Mouse (Mus musculus) left cerebral cortex, postnatal 14 days (tissue): ENCODE results near the gene Lpo. TPM values are rescaled to one million over a fixed set of nuclear protein-coding genes. Genes with fewer than 3 reads are reported as not detected.
A peak's percentile ranks its signal among the peaks of the same experiment; 100 is the strongest.

Source experiments
- DNase-seq, 2 experiments: peaks; one replicate each; pipeline ENCODE4 v3.0.0; 2021 to 2022; ENCODE audit warnings: low spot score in 2 of 2, mixed read lengths in 1 of 2
- intact Hi-C: fragments of 180-260 bp; cut with DNase I; formaldehyde crosslinking; loops from one replicate; pipeline ENCODE4 v1.15.1; 2025
- microRNA-seq, 2 experiments: library from miRNA; unstranded; fragments of <30 nt; microRNA quantifications; one replicate each; pipeline ENCODE4 v1.2.0; 2022
- total RNA-seq, 2 experiments: library from RNA; stranded (reverse); gene quantifications; 2 replicates each; pipeline ENCODE4 v1.2.3; 2021

The Lpo gene
- total RNA-seq, 2 experiments from 2014 or later, result 0.36 to 0.68 TPM

GRCm38 (mm10) chr11:87761181-87761721 lies 66.8 kb downstream of the Lpo start:
- intact Hi-C loops, result loop anchor here (5.0 kb wide), 1 partner anchor 164 kb away; no protein-coding TSS in a partner anchor
- DNase-seq, result no peak

- intact Hi-C loops, result loop anchor here (5.0 kb wide), 1 partner anchor 163 kb away; no protein-coding TSS in a partner anchor
- peak; percentile 81 to 87 for DNase-seq
Observed at GRCm38 (mm10) chr11:87760301-87761081, 67.6 kb downstream of the Lpo start, which contains the start of gene Tspoap1. Tspoap1 (plus strand) TSS chr11:87760541.

GRCm38 (mm10) chr11:87759609-87760005 lies 68.5 kb downstream of the Lpo start:
- peak; percentile 41 to 86 for DNase-seq
- intact Hi-C loops, result loop anchor here (5.0 kb wide), 1 partner anchor 162 kb away; no protein-coding TSS in a partner anchor

GRCm38 (mm10) chr11:87758957-87759608 lies 69.0 kb downstream of the Lpo start:
- DNase-seq, result no peak
- intact Hi-C loops, result no loop called here

GRCm38 (mm10) chr11:87758161-87758911 lies 69.8 kb downstream of the Lpo start:
- intact Hi-C loops, result no loop called here

GRCm38 (mm10) chr11:87757001-87757954 lies 70.8 kb downstream of the Lpo start:
- intact Hi-C loops, result no loop called here
- no peak for DNase-seq

More at GRCm38 (mm10) chr11:87758161-87758911, 69.8 kb downstream of the Lpo start:
- no peak for DNase-seq

Small RNA genes lying within 50 kb of the gene (microRNA-seq; reads per million reads assigned to microRNA genes)
- gene Mir142, result 0 reads per million in 2 experiments
- 0 reads per million in 2 experiments for gene Mir142b

Other genes with a start within 250 kb of the Lpo start
- gene Mtmr4, start 236.1 kb downstream of the Lpo start, total RNA-seq, result 10 to 100 TPM; 83.5 to 86.6 TPM
- under 1 TPM; 0.46 to 0.66 TPM for gene Hsf5, start 211.1 kb downstream of the Lpo start, total RNA-seq
- gene Rnf43, start 165.6 kb downstream of the Lpo start, total RNA-seq, result 1 to 10 TPM; 2.6 to 4.1 TPM
- 10 to 100 TPM; 60.6 to 67.6 TPM for gene Supt4a, start 90.7 kb downstream of the Lpo start, total RNA-seq
- gene Tspoap1, start 67.7 kb downstream of the Lpo start, total RNA-seq, result 100 to 1,000 TPM; 154 to 162 TPM
- not detected for gene Mpo, start 34.7 kb downstream of the Lpo start, total RNA-seq
- gene Mks1, start 24.9 kb upstream of the Lpo start, total RNA-seq, result 1 to 10 TPM; 5.3 to 5.6 TPM
- gene Epx, start 47.2 kb upstream of the Lpo start, total RNA-seq, result under 1 TPM; 0.13 to 0.55 TPM
- gene Olfr462, start 64.0 kb upstream of the Lpo start, total RNA-seq, result not detected
- not detected for gene Olfr463, start 69.1 kb upstream of the Lpo start, total RNA-seq
- gene Olfr464, start 92.7 kb upstream of the Lpo start, total RNA-seq, result 1 to 10 TPM in 1 of 2 experiments, under 1 TPM in 1; 0.66 to 1.3 TPM
- gene Dynll2, start 159.2 kb upstream of the Lpo start, total RNA-seq, result 100 to 1,000 TPM; 424 to 478 TPM
- gene Srsf1, start 219.1 kb upstream of the Lpo start, total RNA-seq, result 100 to 1,000 TPM; 171 to 177 TPM
- 10 to 100 TPM; 24.4 to 25.3 TPM for gene Vezf1, start 240.0 kb upstream of the Lpo start, total RNA-seq